Mouse (Mus musculus): ENCODE results near the gene Krt28. TPM values are rescaled to one million over a fixed set of nuclear protein-coding genes. Genes with fewer than 3 reads are reported as not detected.
A peak's percentile ranks its signal among the peaks of the same experiment; 100 is the strongest.

The Krt28 gene
- total RNA-seq, 2 experiments from 2014 or later, result 0.23 TPM; not detected in 1

GRCm38 (mm10) chr11:99391375-99391774 lies 16.7 kb upstream of the Krt28 start:
- DNase-seq (ENCODE audit: low spot score in 2 of 2), result no peak
- no peak for TF ChIP-seq CTCF (conservative IDR thresholded peaks at IDR 0.05)
- H3K4me3 ChIP-seq, result no peak overlapping the region
- peak overlapping the region; percentile 83 for H3K27ac ChIP-seq

DNA sequence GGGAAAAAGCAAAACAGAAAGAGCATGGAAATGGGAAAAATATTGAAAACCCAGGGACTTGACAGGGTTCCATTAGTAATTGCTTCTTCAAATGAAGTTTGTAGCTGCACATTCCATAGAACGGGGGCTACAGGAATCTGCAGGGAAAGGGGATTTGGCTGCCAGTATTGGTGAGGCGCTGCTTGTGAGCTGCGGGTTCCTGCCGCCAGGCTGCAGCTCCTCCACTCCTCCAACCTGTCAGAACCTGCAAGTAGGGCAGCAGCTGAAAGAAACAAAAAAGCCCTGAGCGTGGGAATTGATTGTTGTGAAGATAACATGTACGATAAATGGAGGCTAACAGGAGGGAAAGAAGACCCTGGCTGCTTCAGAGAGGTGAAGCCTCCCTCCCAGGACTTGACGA lies 16.2 kb upstream of the Krt28 start:
- Histone ChIP-seq H3K27ac (peak overlapping the region; percentile 71), H3K4me3 (no peak overlapping the region)
- DNase-seq (ENCODE audit: low spot score in 2 of 2), result no peak
- TF ChIP-seq CTCF (conservative IDR thresholded peaks at IDR 0.05), result peak; percentile 48

GRCm38 (mm10) chr11:99389264-99389663 lies 14.6 kb upstream of the Krt28 start, which contains the start of gene Krt10:
TSS of gene Krt10 (minus strand) at chr11:99389364.
- Histone ChIP-seq H3K27ac (no peak within 1 kb of the TSS), H3K4me3 (no peak within 1 kb of the TSS)
- DNase-seq (ENCODE audit: low spot score in 2 of 2), result no peak
- TF ChIP-seq CTCF (conservative IDR thresholded peaks at IDR 0.05), result no peak

DNA sequence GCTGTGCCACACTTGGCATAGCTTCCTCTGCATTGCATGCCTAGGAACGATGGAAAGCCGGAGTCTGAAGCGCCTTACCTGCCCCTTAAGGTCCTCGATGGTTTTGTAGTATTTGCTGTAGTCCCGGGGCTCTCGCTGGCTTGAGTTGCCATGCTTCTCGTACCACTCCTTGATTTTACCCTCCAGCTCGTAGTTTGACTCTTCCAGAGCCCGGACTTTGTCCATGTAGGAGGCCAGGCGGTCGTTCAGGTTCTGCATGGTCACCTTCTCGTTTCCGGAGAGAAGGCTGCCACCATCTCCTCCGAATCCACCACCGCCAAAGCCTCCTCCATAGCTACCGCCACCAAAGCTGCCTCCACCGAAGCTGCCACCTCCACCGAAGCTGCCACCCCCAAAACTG lies 14.0 kb upstream of the Krt28 start:
- DNase-seq (ENCODE audit: low spot score in 2 of 2), result no peak
- Histone ChIP-seq H3K27ac (no peak overlapping the region), H3K4me3 (no peak overlapping the region)
- no peak for TF ChIP-seq CTCF (conservative IDR thresholded peaks at IDR 0.05)

DNA sequence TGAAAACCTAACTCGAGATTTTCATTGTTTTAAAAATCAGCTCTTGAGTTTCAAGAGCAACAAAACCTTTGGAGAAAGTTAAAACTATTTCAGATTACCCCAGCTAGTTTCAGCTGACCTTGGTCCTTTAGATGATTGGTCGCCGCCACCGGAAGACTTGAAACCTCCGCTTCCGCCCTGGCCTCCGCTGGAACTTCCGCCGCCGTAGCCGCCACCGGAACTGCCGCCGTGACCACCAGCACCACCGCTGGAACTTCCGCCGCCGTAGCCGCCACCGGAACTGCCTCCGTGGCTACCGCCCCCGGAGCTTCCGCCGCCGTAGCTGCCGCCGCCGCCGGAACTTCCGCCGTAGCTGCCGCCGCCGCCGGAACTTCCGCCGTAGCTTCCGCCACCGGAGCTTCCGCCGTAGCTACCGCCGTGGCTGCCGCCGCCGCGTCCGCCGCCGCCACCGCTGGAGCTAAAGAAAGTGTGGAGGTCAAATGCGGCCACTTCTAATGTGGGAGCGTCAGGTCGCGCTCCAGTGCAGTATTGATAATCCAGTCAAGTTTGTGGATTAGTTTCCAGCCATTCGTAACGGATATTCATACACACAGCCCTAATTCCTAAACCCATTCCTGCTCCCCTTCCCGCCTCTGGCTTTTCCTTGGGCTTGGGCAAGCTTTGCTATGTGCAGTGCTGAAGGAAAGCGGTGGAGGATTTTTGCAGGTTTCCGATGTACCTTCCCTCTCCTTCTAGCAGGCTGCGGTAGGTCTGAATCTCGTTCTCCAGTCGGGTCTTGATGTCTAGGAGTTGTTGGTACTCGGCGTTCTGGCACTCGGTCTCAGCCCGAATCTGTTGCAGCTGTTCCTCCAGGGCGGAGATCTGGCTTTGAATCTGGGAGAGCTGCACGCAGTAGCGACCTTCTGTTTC lies 11.4 kb upstream of the Krt28 start:
- TF ChIP-seq CTCF (conservative IDR thresholded peaks at IDR 0.05), result no peak
- Histone ChIP-seq H3K27ac (peak overlapping the region; percentile 97), H3K4me3 (peak overlapping the region; percentile 70)
- peak; percentile 89 for DNase-seq (ENCODE audit: low spot score in 2 of 2)

- no peak overlapping the region for H3K27ac ChIP-seq
- DNase-seq (ENCODE audit: low spot score in 2 of 2), result peak; percentile 73 to 84
- H3K4me3 ChIP-seq, result no peak overlapping the region
- TF ChIP-seq CTCF (conservative IDR thresholded peaks at IDR 0.05), result peak; percentile 100
Measured at GRCm38 (mm10) chr11:99379568-99379967, 4.9 kb upstream of the Krt28 start.

GRCm38 (mm10) chr11:99369853-99370451 lies 4.8 kb downstream of the Krt28 start:
- H3K4me3 ChIP-seq, result no peak overlapping the region
- peak; percentile 47 to 78 for DNase-seq (ENCODE audit: low spot score in 2 of 2)
- no peak for TF ChIP-seq CTCF (conservative IDR thresholded peaks at IDR 0.05)
- 0 out of 2 replicates have a peak overlapping the region, but pooled peaks have one; percentile 8 for H3K27ac ChIP-seq

DNA sequence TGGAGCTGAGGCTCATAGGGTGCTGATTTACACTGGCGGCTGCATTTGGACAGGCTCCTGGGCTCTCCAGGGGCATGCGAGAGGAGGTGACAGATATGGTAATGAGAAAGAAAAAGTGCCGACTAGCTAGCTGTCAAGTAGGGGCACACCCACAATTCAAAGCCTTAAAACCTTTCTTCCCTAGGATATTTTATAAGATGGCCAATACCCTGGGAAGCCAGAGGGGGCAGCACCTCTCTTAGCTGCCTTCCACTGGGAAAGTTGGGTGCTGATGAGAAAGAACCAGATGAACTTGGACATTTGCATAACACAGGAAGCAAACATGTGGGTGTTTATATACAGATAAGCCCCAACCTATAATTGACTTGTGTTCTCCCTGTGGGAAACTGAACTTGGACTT lies 5.5 kb downstream of the Krt28 start:
- Histone ChIP-seq H3K27ac (no peak overlapping the region), H3K4me3 (no peak overlapping the region)
- no peak for DNase-seq (ENCODE audit: low spot score in 2 of 2)
- TF ChIP-seq CTCF (conservative IDR thresholded peaks at IDR 0.05), result peak; percentile 76

DNA sequence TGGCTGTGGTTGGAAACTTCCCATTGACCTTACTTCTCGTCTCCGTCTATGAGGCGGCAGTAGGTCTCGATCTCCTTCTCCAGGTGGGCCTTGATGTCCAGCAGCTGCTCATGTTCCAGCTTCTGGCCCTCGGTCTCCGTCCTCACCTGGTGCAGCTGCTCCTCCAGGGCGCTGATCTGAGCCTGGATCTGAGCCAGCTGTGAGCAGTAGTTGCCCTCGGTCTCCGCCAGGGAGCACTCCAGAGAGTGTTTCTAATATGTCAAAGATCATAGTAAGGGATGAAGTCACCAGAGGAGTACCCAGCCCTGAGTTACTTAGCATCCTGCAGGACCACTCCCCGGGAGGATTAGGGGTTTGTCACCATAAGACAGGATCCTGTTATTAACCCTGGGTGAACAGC lies 7.9 kb downstream of the Krt28 start:
- TF ChIP-seq CTCF (conservative IDR thresholded peaks at IDR 0.05), result peak; percentile 48

DNA sequence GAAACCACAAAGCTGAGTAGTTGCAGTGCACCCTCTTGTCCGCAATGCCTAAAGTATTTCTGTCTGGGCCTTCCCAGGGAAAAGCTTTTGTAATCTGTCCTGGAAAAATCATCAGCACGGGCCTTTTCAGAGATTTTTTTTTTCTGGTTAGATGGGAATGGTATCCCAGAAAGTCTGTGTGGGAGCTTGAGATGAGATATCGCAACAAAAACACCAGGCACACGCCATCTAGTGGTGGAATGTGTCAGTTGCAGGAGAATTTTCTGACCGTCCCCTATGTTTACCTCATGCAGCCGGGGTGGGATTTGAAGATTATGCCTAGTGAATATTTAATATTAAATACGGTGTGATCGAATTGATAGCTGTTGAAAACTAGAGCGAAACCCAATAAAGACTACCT lies 10.3 kb downstream of the Krt28 start:
- peak; percentile 85 for TF ChIP-seq CTCF (conservative IDR thresholded peaks at IDR 0.05)
- peak; percentile 58 to 66 for DNase-seq (ENCODE audit: low spot score in 2 of 2)
- H3K4me3 ChIP-seq, result no peak overlapping the region; the same call in 1 of the 2 replicates
- H3K27ac ChIP-seq, result no peak overlapping the region

More for the DNA sequence above, 7.9 kb downstream of the Krt28 start:
- DNase-seq (ENCODE audit: low spot score in 2 of 2), result no peak
- Histone ChIP-seq H3K4me3 (no peak overlapping the region), H3K27ac (no peak overlapping the region)

GRCm38 (mm10) chr11:99361423-99361822 lies 13.3 kb downstream of the Krt28 start:
- TF ChIP-seq CTCF (conservative IDR thresholded peaks at IDR 0.05), result no peak
- no peak for DNase-seq (ENCODE audit: low spot score in 2 of 2)

GRCm38 (mm10) chr11:99351004-99351403 lies 23.7 kb downstream of the Krt28 start, which contains the start of gene Krt27:
TSS of gene Krt27 (minus strand) at chr11:99351104.
- no peak for TF ChIP-seq CTCF (conservative IDR thresholded peaks at IDR 0.05)
- DNase-seq (ENCODE audit: low spot score in 2 of 2), result no peak
- no peak within 1 kb of the TSS for H3K27ac ChIP-seq
- no peak within 1 kb of the TSS for H3K4me3 ChIP-seq

More at GRCm38 (mm10) chr11:99361423-99361822, 13.3 kb downstream of the Krt28 start:
- Histone ChIP-seq H3K27ac (no peak overlapping the region), H3K4me3 (no peak overlapping the region)

DNA sequence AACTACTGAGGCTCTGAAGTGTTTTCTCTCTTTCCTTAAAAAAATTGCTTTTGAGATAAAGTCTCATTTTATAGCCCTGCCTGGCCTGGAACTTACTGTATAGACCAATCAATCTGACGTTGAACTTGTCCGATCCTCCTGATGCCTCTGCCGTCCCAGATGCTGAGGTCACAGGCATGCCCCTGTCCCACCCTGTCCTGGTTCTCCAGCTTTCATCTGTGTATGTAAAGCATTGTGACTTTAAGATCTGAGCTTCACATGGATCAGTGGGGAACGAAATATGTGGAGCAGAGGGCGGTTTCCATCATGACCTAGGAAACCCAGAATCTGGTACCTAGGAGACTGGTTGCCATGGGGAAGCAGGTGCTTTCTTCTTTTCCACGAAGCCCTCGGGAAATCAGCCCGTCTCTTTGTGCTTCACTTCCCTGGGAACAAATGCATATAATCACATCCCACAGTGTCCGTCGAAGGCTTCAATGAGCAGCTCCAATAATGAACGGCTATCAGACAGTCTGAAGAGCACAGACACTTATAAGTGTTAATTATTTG lies 35.3 kb downstream of the Krt28 start:
- no peak for TF ChIP-seq CTCF (conservative IDR thresholded peaks at IDR 0.05)
- H3K27ac ChIP-seq, result no peak overlapping the region
- no peak overlapping the region for H3K4me3 ChIP-seq
- no peak for DNase-seq (ENCODE audit: low spot score in 2 of 2)

All from layer of hippocampus, adult 2 months (tissue).